Mouse (Mus musculus): ENCODE measurements around the gene Rmnd5b. TPM values are rescaled to one million over a fixed set of nuclear protein-coding genes. Genes with fewer than 3 reads are reported as not detected.

The Rmnd5b gene
- polyA plus RNA-seq, 1 experiment = 17.5 TPM

DNA sequence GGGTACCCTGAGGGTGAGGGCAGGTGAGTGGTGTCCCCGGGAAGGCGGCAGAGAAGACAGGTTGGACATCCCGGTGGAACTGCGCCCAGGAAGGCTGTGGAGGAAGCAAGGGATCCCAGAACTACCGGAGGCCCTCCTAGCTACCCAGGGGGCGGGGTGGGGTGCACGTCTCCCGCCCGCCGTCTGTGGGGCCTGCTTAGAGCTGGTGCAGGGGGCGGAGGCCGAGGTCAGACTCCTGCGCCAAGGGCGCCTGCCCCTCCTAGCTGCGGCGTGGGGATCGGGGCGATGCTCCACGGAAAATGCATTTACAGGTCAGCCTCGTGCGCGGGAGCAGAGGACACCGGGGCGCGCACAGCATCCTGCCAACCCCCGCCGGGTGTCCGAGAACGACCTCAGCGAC, 14.6 kb upstream of the Rmnd5b start:
- 0 out of 2 replicates have a peak, but pooled peaks cover 2% of the 10 kb centered on the region for H3K4me1 ChIP-seq (ENCODE audit: control insufficient read depth, insufficient read depth, low read length)
- H3K4me3 ChIP-seq (ENCODE audit: insufficient read depth, low read length) = peak overlapping the region; percentile 59
- TF ChIP-seq CTCF (IDR thresholded peaks at IDR 0.05; ENCODE audit: borderline replicate concordance, insufficient read depth, low read length) (no peak), POLR2A (IDR thresholded peaks at IDR 0.05; ENCODE audit: low read depth, low read length) (no peak)
- no peak overlapping the region for H3K27ac ChIP-seq (ENCODE audit: insufficient read depth, low read length)

DNA sequence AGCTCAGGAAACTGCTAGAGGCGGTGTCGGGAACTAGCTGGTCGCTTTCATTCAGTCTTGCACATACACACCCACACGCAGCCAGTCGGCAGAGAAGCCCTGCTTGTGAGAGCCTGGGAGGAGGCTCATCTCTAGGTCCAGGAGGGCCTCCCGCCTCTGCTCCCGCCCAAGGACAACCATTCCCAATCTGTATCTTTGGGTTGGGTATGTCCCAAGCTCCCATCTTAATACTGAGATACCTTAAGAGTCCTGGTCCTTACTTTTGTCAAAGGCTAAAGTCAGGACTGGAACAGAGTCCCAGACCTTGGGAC, 14.1 kb upstream of the Rmnd5b start:
- TF ChIP-seq POLR2A (IDR thresholded peaks at IDR 0.05; ENCODE audit: low read depth, low read length) = no peak
- no peak for TF ChIP-seq CTCF (IDR thresholded peaks at IDR 0.05; ENCODE audit: borderline replicate concordance, insufficient read depth, low read length)
- H3K4me1 ChIP-seq (ENCODE audit: control insufficient read depth, insufficient read depth, low read length) = 0 out of 2 replicates have a peak, but pooled peaks cover 2% of the 10 kb centered on the region
- H3K27ac ChIP-seq (ENCODE audit: insufficient read depth, low read length) = no peak overlapping the region
- H3K4me3 ChIP-seq (ENCODE audit: insufficient read depth, low read length) = peak overlapping the region; percentile 59

DNA sequence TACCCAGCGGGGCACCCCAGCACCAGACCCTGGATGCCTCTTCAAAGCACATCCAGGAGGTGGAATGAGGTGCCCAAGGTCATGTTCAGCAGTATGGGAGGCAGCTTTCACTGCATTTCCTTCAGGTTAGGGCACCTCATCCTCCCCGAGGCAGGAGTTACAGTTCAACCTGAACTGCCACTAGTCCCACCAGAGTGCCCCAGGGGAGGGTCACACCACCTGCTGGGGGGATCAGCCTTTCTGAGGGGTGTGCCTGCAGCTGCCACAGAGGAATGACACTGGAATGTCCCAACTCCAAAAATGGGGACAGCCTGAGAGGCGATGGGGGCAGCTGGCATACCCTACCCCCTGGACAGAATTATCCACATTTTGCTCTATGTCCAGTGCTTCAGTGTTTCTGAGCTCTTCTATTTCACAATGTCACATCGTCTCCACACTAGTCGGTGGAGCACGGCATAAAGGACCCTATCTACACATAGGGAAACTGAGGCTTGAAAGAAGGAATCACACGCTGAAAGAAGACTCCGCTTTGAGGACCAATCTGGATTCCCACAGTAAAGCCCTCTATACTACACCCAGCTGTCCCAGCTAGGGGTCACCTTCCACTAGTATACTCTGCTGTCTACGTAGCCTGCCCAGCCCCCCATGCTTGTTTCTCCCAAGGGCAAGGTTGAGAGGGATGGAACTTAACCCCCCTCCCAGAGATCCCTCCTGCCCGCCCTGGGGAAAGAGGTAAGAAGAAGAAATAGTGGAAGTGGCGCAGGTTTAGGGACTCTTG, 13.6 kb upstream of the Rmnd5b start:
- TF ChIP-seq POLR2A (IDR thresholded peaks at IDR 0.05; ENCODE audit: low read depth, low read length) (no peak), CTCF (IDR thresholded peaks at IDR 0.05; ENCODE audit: borderline replicate concordance, insufficient read depth, low read length) (no peak)
- Histone ChIP-seq H3K4me1 (ENCODE audit: control insufficient read depth, insufficient read depth, low read length) (0 out of 2 replicates have a peak, but pooled peaks cover 2% of the 10 kb centered on the region), H3K4me3 (ENCODE audit: insufficient read depth, low read length) (no peak overlapping the region), H3K27ac (ENCODE audit: insufficient read depth, low read length) (no peak overlapping the region)

DNA sequence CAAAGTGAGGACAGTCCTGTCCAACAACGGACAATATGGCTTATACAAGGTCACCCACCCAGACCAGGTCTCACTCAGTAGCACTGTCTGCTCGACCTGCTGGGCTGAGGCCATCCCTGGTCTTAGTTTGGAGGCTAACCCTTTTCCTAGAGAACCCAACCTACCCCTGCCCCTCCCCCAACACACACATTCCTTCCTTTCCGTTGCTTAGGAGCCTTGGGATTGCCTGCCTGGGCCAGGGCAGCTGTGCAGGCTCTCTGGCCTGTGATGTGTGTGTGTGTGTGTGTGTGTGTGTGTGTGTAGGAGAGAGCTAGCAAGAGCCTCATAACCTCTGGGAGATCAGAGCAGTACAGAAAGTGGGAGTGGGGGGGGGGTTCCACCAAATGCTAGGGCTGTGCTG, 12.9 kb upstream of the Rmnd5b start:
- TF ChIP-seq CTCF (IDR thresholded peaks at IDR 0.05; ENCODE audit: borderline replicate concordance, insufficient read depth, low read length) (no peak), POLR2A (IDR thresholded peaks at IDR 0.05; ENCODE audit: low read depth, low read length) (no peak)
- no peak overlapping the region for H3K27ac ChIP-seq (ENCODE audit: insufficient read depth, low read length)
- 0 out of 2 replicates have a peak, but pooled peaks cover 2% of the 10 kb centered on the region for H3K4me1 ChIP-seq (ENCODE audit: control insufficient read depth, insufficient read depth, low read length)
- H3K4me3 ChIP-seq (ENCODE audit: insufficient read depth, low read length) = no peak overlapping the region

DNA sequence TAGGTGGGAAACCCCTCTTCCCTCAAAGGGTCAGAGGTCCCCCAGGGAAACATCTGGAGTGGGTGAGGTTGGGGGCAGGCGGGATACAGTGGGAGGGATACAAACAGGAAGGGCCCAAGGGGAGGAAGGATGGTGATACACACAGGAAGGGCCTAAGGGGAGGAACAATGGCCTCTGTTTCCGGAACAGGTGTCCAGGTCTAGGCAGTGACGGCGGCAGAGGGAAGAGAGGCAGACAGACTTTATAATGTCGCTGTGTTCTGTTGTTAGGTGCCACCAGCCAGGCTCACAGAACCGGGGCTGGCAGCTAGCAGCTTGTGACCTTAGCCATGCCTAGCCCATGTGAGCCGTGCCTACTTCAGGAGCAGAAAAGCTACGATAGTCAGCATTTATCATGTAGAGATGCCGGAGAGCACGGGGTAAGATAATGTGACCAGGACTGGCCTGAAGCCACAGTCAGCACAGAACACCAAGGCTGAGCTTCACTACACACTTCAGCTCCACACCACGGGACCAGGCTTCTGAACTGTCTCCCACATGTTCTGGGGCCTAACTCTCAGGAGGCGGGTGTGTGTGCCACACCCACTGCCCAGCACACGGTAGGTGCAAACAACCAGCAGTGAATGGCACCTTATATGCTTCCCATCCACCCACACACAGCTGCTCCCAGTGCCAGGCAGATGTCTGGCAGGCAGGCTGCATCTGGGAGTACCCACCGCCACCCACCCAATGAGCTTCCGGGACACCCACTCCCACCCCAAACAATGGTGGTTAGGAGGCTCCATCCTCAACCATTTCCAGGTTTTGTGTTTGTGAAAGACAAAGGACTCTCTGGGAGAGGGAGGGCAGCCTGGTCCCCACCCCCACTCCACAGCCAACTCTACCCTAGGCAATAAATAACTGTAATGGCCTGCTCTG, 11.3 kb upstream of the Rmnd5b start:
- no peak overlapping the region for H3K4me3 ChIP-seq (ENCODE audit: insufficient read depth, low read length)
- TF ChIP-seq POLR2A (IDR thresholded peaks at IDR 0.05; ENCODE audit: low read depth, low read length) (no peak), CTCF (IDR thresholded peaks at IDR 0.05; ENCODE audit: borderline replicate concordance, insufficient read depth, low read length) (no peak)
- H3K27ac ChIP-seq (ENCODE audit: insufficient read depth, low read length) = no peak overlapping the region
- 0 out of 2 replicates have a peak, but pooled peaks cover 2% of the 10 kb centered on the region for H3K4me1 ChIP-seq (ENCODE audit: control insufficient read depth, insufficient read depth, low read length)

DNA sequence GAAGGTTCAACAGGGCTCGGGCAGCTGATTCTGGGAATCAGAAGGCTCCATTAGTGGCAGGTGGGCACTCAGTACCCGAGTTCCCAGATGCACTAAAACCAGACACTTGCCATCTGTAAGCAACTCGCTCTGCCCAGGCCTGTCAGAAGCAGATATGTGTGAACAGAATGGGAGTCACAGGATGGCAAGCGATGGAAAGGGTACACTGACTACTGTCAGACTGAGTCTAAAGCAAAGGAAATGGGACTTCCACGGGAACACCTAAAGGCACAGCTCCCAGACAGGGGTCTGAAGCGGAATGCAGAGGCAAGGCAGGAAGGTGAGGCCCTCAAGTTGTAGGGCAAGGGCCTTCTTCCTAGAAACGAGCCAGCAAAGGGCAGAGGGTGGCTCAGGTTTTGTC, 10.5 kb upstream of the Rmnd5b start:
- no peak overlapping the region for H3K4me3 ChIP-seq (ENCODE audit: insufficient read depth, low read length)
- H3K27ac ChIP-seq (ENCODE audit: insufficient read depth, low read length) = no peak overlapping the region
- TF ChIP-seq CTCF (IDR thresholded peaks at IDR 0.05; ENCODE audit: borderline replicate concordance, insufficient read depth, low read length) (no peak), POLR2A (IDR thresholded peaks at IDR 0.05; ENCODE audit: low read depth, low read length) (no peak)
- H3K4me1 ChIP-seq (ENCODE audit: control insufficient read depth, insufficient read depth, low read length) = 0 out of 2 replicates have a peak, but pooled peaks cover 2% of the 10 kb centered on the region

DNA sequence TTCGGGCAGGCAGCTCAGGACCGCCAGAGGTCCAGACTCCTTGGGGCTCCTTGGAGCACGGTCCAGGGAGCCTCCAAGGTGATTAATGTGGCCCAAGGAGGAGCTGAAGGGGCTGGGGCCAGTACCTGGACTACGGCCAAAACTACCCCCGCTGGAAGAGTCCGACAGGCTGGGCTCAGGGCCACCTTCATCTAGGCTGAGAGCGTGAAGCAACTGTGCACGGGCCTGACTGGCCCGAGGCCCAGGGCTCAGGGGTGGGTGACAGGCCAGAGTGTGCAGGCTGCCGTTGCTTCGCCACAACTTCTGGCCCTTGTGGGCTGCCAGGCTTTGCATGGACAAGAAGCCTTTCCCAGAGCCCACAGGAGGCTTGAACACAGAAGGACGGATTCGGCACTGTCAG, 9.6 kb upstream of the Rmnd5b start:
- Histone ChIP-seq H3K4me3 (ENCODE audit: insufficient read depth, low read length) (no peak overlapping the region), H3K4me1 (ENCODE audit: control insufficient read depth, insufficient read depth, low read length) (0 out of 2 replicates have a peak, but pooled peaks cover 2% of the 10 kb centered on the region), H3K27ac (ENCODE audit: insufficient read depth, low read length) (no peak overlapping the region)
- TF ChIP-seq CTCF (IDR thresholded peaks at IDR 0.05; ENCODE audit: borderline replicate concordance, insufficient read depth, low read length) (no peak), POLR2A (IDR thresholded peaks at IDR 0.05; ENCODE audit: low read depth, low read length) (no peak)

DNA sequence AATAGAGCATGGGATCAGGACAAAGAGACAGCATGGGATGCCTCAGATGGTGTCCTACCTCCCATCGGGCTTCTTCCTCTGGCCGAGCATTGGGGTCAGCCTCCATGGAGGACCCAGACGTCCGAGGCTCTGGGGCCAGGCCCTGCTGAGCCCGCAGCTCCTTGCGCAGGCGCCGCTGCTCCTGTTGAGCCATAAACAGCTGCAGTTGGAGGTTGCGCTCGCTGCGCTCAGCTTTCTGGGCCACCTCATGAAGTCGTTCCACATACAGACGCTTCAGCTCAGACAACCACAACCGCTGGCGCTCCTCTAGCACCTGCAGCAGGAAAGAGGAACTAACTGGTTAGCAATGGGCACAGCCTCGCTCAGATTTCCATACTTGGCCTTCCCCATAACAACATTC, 8.5 kb upstream of the Rmnd5b start:
- H3K4me1 ChIP-seq (ENCODE audit: control insufficient read depth, insufficient read depth, low read length) = 0 out of 2 replicates have a peak, but pooled peaks cover 2% of the 10 kb centered on the region
- TF ChIP-seq CTCF (IDR thresholded peaks at IDR 0.05; ENCODE audit: borderline replicate concordance, insufficient read depth, low read length) (no peak), POLR2A (IDR thresholded peaks at IDR 0.05; ENCODE audit: low read depth, low read length) (no peak)
- no peak overlapping the region for H3K4me3 ChIP-seq (ENCODE audit: insufficient read depth, low read length)
- H3K27ac ChIP-seq (ENCODE audit: insufficient read depth, low read length) = no peak overlapping the region

DNA sequence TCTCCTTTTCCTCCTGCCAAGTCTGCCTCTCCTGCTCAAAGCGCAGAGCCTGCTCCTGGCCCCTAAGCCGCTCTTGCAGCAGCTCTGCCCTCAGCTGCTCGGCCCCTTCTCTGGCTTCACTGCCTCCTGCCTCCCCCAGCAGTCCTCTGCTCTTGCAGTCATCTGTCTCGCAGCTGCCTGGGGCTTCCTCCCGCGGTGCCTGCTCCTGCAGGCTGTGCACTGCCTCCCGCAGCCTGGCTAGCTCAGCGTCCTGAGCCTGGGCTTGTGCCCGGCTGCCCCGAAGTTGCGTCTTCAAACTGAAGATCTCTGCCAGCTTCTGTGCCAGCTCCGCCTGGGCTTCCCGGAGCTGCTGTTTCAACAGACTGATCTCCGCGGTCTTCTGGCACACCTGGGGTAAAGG, 8.1 kb upstream of the Rmnd5b start:
- Histone ChIP-seq H3K27ac (ENCODE audit: insufficient read depth, low read length) (no peak overlapping the region), H3K4me1 (ENCODE audit: control insufficient read depth, insufficient read depth, low read length) (0 out of 2 replicates have a peak, but pooled peaks cover 2% of the 10 kb centered on the region), H3K4me3 (ENCODE audit: insufficient read depth, low read length) (no peak overlapping the region)
- no peak for TF ChIP-seq CTCF (IDR thresholded peaks at IDR 0.05; ENCODE audit: borderline replicate concordance, insufficient read depth, low read length)
- no peak for TF ChIP-seq POLR2A (IDR thresholded peaks at IDR 0.05; ENCODE audit: low read depth, low read length)

All from embryonic fibroblast, embryonic 13.5 days (primary cell).